Mouse (Mus musculus) layer of hippocampus, postnatal 10 days (tissue): Measurements from ENCODE around the gene Riok1. TPM values are rescaled to one million over a fixed set of nuclear protein-coding genes. Genes with fewer than 3 reads are reported as not detected.

ENCODE experiments used
- DNase-seq, 2 experiments: peaks; one replicate each; pipeline ENCODE4 v3.0.0; 2021; ENCODE audit warnings: low spot score in 2 of 2
- total RNA-seq, 2 experiments: library from RNA; stranded (reverse); gene quantifications; 2 replicates each; pipeline ENCODE4 v1.2.3; 2021

The Riok1 gene
- total RNA-seq, 2 experiments from 2014 or later = 28.4 to 28.5 TPM

DNA sequence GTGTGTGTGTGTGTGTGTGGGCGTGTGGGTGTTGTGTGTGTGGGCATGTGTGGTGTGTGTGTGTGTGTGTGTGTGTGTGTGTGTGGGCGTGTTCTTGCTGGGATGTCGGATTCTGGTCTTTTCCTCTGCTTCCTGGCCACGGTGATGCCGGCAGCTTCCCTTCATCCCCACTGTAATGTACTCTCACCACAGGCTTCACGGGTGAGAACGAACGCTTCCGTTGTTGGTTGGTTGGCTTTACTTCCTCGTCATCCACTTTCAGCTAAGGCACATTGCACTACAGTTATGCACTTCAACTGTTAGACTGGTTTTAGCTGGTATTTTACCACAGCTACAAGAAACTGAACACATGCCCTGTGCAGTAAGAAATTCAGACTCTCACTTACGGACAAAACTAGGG lies 25.9 kb downstream of the Riok1 start:
- no peak for DNase-seq

DNA sequence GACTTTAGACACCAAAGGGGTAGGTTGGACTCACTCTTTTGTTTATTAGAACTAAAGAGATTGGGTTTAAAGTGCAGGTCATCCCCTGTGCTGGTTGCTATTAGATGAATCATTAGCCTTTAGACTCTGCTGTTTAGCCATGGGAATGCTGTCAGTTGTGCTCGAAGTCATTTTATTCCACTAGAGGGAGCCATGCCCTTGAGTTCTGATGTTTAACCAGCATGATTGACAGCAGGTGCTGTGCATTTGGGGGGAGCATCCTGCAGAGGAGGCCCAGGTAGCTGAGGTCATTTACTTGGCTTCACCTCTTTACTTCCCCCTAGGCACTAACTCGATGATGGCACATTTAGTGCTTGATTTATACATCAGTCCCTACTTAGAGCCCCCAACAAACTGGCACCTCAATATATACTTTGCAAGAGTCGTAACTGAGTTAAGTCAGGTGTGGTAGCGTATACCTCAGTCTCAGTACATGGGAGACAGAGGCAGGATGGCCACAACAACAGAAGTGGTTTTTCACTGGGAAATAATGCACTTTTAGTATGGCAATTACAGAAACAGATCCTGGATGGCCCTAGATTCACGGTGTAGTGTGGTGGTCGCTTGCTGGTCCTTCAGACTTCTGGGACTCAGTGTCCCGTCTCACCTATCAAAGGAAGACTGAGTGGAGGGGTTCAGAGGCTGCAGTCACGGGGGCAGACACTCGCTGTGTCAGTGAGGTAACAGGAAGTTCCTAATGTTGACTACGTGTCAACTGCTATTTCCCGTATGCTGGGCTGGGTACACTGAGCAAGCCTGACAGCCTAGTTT lies 28.3 kb downstream of the Riok1 start:
- DNase-seq = peak; percentile 42 to 50

DNA sequence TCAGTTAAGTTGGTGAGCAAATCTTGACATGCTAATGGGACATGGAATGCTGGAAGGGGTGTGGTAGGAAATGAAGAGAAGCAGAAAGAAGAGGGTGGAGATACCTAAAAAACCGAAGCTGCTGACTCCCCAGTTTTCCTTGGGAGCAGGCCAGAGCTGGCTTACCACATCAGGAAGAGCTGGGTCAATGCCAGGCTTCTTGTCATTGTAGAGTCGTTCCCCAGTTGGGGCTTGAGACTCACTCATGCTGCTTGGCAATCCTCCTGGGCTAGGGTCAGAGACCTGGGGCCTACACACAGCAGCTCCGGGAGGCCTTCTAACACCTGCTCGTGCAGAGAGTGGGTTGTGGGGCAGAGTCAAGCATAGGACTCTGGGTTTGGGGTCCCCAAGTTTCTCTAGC lies 34.1 kb downstream of the Riok1 start:
- peak in 1 of 2 experiments; percentile 12 for DNase-seq

DNA sequence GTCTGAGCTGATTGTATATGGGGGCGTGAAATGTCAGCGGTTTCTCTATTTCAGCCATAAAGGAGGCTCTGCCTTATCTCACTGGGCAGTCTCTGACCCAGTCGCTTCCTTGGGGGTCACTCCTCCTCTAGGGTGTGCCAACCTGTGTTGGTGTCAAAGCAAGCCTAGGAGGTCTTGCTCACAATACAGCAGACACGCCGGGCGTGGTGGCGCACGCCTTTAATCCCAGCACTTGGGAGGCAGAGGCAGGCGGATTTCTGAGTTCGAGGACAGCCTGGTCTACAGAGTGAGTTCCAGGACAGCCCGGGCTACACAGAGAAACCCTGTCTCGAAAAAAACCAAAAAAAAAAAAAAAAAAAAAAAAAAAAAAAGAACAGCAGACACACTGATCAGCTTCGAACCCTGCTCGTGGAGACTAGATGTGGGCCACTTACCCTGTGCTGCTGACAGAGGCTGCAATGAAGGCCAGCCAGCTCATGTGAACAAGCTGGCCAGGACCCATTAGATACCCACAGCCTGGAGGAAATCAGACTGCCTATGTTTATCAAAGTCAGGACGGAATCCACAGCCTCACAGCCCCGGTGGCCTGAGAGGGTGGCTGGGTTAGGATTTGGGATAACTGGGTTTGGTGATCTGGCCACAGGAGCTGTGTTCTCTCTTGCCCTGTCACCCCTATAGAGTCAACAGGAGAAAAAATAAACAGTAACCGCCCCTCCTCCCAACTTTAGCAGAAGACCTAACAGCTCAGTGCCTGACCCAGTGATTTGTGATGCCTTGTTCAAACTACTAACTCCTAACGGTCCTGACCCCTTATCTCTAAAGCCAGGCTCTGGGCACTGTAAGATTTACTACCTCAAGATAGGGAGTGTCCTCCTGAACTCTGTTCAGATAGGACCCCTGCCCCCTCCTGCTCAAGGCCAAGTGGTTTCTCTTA lies 36.8 kb downstream of the Riok1 start:
- DNase-seq = no peak

DNA sequence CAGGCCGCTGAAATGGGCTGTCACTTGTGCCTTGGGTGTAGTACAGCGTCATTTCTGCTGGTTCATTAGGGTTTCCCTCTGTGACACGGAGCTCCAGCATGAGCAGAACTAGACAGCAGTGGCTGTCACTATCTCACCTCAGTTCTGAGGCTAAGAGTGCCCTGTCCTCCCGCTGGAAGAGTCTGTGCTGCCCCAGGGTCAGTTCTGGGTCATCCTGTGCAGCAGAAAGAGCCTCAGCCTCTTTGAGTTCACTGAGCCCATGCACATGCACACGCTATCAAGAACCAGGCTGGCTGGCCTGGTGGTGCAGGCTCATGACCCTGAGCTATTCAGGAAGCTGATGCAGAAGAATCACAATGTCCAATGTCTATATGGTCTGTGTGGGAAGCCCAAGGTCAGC lies 37.6 kb downstream of the Riok1 start:
- DNase-seq = no peak

DNA sequence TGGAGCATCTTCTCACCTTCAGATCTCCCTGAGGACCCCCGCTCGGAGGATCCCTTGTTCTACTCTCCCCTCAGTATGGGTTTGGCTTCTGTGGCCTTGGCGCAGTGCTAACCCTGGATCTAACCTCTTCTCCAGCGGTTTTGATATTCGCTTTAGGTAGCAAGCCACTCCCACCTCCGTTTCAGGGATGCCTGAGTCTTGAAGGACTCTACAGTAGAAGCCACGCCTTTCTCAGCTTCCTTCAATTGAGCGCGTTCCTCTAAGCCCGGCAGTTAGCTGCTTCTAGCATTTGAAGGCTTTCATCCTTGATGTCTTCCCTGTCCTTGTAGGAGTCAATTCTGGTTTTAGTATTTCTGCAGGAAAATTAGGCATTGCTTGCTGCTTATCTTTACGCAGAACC lies 40.3 kb downstream of the Riok1 start:
- DNase-seq = no peak

DNA sequence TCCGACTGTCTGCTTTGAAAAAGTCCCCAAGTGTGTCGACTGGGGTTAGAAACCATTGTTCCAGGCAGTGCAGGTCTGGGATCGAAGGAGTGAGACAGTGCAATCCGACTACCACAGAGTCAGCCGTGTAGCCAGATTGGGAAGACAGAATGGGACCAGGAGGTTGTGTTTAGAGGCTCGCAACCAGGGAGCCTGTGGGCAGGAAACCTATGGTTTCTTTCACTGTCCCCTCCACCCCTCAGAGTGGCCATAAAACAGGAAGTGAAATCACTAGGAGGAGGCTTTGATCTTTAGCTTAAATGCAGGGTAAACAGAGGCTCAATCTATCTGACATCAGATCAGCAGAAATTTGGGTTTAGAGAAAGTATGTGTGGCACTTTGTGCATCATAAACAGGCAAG lies 42.0 kb downstream of the Riok1 start:
- DNase-seq = no peak

DNA sequence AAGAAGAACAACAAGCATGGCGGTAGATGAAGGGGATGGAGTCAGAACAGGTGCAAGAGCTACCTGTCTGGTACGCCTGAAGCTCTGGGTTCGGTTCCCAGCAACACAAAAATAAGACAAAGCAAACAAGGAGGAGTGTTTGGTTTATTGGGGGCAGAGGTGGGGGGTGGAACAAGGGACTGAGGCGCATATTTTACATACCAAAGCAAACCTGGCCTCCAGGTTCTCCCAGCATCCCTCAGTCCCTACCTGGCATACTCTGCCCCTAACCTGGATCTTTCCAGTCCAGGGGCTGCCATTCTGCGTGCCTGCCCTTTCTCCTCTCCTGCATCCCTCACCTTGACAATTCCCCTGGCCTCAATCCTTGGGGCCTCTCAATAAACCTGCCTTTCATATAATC lies 42.6 kb downstream of the Riok1 start:
- no peak for DNase-seq

DNA sequence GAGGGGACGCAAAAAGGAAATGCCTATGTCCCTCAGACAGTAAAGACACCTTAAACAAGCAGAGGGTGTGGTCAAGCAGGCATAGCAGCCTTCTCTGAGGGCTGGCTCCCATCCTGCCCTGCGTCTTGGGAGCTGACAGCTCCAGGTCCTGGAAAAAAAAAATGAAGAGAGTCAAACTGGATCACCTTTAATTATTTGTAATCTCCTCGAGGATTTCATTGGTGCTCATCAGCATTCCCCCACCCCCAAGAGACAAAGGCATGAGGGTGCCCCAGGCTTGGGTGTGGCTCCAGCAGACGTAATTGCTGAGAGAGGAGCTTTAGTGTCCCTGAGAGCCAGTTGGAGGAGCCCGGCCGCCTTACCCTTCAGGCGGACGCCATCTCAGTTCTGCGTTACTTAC lies 43.2 kb downstream of the Riok1 start:
- no peak for DNase-seq

DNA sequence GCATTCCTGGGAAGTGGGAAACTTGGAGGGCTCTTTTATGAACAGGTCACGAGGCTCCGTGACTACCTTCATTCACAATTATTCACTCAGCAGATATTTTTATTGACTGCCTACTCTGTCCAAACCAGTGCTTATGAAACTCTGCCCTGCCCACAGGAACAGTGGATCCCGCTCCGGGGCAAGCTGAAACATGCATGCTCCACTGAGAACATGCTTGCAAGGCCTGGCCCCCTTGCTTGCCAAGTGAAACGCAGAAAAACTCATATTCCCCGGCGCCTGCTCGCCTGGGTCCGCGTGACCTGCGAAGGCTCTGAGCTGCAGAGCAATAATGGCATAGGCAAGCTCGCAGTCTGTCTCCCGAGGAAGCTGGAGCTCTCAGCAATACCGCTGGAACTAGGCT lies 43.9 kb downstream of the Riok1 start:
- DNase-seq = no peak

DNA sequence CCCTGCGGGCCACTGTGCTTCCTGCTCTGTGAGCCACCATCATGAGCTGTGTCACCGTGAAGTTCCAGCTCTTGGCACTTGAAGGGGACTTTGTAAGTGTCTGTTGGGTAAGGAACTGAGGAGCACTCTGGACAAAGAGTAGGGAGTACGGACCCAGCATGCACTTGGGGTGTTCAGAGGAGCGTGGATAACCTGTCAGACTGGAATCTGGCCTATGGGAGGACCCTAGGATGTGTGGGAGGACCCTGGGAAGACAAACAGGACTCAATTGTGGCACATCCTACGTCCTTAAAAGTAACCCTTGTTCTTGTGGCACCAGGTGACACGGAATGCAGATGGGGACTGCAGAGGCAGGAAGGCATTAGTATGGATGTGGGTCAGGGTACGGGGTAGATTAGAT lies 44.4 kb downstream of the Riok1 start:
- no peak for DNase-seq

DNA sequence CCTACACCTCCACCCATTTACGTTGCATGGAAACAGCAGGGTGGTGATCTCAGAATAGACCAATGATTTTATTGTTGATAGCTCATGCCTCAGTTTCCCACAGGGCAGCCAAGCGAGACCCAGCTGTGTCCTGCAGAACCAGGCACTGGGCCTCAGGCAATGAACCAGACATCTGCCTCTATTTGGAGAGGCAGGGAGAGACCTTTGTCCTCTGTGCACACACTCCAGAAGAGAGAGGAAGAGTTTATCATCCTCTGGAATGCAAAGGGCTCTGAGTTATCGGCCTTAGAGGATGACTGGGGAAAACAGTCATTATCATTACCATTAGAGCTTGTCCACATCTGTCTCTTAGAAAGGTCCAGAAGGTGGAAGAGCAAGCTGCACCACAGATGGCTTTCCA lies 49.9 kb downstream of the Riok1 start:
- DNase-seq = no peak

DNA sequence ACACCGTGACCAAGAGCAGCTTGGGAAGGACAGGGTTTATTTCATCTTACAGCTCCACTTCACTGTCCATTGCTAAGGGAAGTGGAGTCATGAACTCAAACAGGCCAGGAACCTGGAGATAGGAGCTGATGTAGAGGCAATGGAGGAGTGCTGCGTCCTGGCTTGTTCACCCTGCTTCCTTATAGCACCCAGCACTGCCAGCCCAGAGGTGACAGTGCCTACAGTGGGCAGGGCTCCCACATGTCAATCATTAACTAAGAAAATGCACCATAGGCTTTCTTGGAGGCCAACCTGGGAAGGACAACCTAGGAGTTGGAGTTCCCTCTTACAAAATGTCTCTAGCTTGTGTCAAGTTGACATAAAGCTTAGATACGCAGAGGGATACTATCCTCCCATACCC lies 51.2 kb downstream of the Riok1 start:
- no peak for DNase-seq

DNA sequence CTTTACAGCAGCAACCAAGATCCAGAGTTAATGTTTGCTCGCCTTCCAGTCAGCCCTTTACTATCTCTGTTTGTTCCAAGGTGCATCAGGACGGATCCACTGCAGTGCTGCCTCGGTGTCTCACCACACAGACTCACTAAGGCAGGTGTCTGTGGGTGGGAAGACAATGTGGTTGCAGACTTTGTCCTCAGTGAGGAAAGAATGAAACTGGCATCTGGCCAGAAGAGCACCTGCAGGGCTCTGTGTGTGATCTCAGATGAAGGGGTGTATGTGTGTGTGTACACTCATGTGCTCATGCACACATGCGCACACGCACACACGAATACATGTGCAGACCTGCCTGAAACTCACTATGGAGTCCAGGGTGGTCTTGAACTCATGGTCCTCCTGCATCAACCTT lies 52.7 kb downstream of the Riok1 start:
- DNase-seq = no peak

DNA sequence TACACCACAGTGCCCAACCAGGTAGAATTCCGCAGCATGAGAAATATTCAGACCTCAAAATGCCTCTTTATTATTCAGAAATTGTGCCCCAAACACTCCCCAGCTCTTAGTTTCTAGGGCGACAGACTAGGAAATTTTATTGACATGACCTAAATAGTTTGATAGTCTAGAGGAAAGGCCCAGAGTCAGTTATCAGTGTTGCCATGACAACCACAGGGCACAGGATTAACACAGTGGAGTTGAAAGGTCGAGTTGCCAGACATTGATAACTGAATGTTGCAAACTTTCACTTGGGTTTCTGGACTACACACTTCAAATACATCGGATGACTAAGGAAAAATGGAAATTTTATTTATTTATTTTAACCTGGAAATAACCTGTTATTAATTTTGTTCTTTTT lies 53.1 kb downstream of the Riok1 start:
- no peak for DNase-seq

DNA sequence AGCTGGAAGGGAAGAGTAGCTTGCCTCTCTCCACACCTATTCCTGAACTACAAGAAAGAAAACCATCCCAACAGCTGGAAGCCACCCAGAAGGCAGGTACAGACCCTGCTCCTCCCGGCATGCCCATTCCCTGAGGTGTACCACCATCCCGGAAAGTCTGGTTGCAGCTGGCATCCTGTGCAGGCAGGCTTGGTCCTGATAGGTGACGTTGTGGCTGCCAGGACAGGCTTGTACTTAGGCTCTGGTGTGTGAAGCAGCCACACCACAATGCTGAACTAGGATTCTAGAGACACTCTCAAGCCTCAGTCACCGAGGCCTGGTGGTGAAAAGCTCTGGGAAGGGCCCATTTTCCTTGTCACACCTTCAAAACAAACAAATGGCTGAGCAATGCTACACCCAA lies 59.4 kb downstream of the Riok1 start:
- no peak for DNase-seq

DNA sequence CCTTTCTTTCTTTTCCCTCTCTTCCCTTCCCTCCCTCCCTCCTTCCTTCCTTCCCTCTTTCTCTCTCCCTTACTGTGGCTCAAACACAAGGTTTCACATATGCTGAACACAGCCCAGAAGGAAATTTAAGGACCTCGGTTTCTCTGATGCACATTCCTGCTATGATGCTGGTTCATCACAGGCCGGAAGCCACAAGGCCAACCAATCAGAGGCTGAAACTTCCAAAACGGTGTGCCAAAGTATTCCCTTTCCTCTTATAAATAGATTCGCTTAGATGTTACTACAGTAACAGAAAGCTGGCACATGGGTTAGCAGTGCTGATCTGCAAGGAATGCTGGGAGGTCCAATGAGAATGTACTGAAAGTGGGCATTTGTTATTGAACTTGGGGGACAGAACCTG lies 66.6 kb downstream of the Riok1 start:
- peak; percentile 8 to 19 for DNase-seq

DNA sequence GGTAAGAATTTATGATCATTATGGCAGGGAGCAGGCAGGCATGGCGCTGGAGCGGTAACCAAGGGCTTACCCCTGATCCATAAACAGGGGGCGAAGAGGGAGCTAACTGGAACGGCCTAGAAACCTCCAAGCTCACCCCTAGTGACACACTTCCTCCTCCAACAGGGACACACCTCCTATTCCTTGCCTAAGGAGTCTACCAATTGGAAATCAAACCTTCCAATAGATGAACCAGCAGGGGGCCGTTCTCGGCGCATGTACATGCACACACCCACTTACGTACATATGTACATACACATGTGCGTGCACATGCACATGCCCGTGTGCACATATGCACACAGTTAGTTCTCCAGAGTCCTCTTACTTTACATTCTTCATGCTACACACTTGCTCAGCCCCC lies 67.7 kb downstream of the Riok1 start:
- DNase-seq = no peak

DNA sequence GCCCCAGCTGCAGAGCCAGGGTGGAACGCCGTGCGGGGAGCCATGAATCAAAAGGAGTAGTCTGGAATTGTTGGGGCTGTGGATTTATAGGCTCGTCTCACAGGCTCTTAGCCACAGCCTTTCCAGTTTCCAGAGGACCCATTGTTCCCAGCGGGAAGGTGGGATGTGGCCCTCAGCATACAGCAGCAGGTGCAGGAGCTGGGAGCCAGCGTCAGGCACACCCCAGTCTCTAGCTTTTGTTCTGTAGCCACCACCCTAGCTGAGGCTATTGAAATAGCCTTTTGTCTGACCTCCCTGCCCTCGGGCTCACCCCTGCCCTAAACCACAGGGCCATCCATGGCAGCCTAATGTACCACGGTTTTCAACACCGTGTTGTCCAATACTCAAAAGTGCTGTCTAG lies 72.3 kb downstream of the Riok1 start:
- DNase-seq = no peak
